Mouse (Mus musculus): ENCODE results near the gene Gpalpp1.

Gpalpp1 gene

DNA sequence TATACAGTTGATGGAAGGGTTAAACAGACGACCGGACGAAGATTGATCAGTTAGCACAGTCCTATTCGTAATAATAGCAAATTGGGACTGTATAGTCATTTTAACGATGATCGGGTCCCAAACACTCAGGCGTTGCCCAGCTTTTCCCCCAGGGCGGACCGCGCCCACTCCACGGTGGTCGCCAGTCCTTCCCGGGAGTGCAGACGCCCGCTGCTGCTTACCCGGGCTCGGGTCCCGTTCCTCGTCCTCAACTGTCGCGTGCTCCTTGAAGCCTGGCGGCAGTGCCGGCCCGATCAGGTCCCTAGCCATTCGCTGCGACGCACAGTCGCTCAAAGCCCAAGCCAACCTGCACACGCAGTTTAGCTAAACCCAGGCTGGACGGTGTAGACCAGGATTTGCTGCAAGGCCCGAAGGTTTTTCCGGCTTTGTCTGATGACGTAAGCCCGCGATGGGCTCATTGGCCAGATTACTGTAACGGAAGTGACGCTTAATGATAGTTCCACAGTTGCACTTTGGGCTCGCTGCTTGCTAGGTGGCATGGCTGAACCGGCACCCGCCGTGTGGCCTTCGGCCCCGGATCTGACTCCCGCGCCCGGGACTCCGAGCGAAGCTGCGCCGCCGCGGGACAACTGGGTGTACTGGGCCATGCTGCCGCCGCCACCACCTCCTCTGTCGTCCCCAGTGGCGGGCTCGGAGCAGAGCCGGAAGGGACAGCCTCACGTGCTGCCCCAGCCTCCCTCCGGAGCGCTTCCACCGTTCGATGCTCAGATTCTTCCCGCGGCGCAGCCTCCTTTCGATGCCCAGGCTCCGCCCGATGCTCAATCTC is at the start of gene Gpalpp1, which contains the start of gene Nufip1:
Gene Gpalpp1 (minus strand): TSS at position 365 of the 826 bp plus-strand sequence.
Gene Nufip1 (plus strand): TSS at position 496 of the 826 bp plus-strand sequence.
- DNase-seq (ENCODE audit: low read depth, low spot score), result peak; percentile 96

DNA sequence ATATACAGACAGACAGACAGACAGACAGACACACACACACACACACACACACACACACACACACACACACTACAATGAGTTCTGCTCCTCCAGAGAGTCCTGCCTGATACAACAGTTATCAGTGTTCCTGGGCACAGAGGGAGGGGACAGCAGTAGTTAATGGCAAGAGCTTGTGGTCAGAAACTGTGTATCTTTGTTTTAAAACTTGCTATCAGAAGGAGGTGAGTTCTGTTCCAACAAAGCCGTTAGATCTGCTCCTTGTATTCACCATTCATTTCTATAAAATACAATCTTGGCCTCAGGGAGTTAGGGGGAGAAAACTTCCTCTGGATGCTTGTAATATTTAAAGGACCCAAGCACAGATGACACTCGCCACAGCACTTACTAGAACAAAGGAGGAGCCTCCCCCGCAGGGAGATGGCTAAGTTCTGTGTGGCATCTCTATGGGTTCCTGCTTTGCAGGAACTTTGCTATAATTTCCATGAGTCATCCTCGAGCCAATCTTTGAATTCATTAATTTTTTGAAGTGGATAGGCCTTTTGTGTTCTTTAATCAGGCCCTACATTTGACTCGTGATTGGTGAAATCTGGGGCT is 47.7 kb upstream of the Gpalpp1 start:
- no peak for DNase-seq (ENCODE audit: low read depth, low spot score)

DNA sequence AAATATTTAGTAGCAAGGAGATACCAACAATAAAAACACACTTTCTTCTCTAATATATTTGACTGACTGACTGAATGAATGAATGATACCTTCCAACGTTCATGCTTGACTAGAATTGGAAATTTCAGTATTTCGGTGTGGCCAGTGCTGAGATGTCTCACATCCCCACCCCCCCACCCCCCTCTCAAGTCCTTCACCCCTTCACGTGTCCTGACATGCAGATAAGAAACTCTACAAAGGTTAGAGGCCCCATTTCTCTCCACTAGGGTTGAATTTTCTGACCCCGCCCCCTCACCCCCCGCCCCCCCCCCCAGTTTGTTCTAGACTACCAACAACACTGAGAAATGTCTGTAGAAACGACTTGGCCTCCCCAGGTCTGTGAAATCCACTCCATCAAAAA is 43.3 kb upstream of the Gpalpp1 start:
- DNase-seq (ENCODE audit: low read depth, low spot score), result no peak

DNA sequence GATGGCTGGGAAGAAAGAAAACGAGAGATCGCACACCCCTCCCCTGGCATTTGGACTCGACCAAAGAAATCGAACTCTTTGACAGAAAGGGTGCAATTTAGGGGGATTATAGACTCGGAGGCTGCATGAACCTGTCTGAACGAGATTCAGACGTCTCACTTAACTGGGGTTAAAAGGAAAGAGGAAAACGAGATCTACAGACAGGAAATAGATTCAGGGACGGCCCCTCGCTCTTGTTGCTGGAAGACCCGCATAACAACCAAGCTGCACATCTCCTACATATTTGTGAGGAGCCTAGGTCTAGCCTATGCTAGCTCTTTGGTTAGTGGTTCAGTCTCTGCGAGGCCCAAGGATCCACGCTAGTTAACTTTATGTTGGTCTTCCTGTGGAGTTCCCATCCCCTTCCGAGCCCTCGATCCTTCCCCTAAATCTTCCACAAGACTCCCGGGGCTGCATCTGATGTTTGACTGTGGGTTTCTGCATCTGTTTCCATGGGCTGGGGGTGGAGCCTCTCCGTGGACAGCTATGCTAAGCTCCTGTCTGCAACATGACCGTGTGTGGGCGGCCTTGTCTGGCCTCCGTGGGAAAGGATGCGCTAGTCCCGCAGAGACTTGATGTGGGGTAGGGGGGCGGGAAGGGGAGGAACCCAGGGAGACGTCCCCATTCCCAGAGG is 42.6 kb upstream of the Gpalpp1 start:
- DNase-seq (ENCODE audit: low read depth, low spot score), result peak; percentile 49

DNA sequence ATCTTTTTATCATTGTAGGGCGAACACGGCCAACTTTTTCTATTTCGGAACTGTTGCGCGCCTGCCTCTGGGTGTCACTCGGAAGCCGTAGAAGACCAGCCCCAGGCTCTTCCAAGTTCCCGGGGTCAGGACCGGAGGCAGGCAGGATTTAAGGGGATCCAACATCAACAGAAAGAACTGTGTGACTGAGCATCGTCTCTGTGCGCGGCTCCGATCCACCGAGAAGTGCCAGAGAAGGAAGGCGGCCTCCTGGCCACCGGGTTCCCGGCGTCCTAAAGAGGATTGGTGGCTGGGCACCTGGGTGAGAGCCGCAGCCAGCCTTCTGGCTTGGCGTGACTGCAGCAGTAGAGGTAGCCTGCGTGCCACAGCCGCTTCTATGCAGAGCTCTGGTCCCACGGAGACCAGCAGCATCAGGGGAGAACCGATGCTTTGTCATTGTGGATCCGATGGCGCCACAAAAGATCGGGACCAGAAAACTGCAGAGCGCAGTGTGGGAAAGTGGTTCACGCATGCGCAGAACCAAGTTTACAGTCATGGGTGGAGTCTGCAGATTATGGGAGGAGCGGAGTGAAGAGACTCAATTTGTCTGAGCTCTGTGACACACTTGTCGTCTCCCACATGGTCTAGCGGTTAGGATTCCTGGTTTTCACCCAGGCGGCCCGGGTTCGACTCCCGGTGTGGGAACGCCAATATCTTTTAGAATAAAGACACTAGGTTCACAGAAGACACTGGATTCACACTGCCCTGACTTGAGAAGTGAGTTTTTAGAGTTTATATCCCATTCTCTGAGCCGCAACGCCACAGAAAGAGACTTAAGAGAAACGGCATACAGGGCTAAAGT is 41.8 kb upstream of the Gpalpp1 start:
- DNase-seq (ENCODE audit: low read depth, low spot score), result peak; percentile 97

DNA sequence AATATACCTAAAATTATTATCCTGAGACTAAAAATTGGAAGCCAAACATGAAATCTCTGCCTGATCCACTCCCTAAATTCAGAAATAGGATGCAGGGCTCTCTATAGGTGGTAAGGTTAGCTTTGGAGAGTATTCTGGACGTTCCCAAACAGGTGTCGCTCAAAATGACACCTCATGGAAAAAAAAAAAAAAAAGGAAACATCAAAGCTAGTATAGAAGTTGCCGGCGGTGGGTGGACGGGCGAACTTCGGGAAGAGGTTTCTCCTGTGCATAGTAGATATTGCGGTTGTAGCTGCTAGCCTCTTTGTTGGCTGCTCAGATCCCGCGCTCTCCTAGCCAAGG is 41.2 kb upstream of the Gpalpp1 start:
- DNase-seq (ENCODE audit: low read depth, low spot score), result no peak

DNA sequence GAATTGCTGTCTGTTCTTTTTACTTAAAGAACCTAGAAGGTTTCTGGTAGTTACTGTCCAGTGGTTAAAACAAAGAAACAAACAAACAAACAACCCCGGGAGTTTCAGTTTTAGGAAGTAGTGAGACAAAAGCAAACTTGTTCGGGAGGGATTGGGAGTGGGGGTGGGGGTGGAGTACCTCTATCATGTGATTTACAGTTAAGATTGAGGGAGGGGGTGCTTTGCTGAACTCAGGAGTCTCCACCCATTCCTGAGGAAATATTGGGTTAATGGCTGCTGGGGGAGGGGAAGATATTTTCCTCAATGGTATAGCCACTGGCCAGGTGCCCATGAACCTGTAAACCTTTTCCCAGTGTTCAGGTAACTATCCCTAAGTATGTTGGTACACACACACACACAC is 40.5 kb upstream of the Gpalpp1 start:
- DNase-seq (ENCODE audit: low read depth, low spot score), result peak; percentile 74

DNA sequence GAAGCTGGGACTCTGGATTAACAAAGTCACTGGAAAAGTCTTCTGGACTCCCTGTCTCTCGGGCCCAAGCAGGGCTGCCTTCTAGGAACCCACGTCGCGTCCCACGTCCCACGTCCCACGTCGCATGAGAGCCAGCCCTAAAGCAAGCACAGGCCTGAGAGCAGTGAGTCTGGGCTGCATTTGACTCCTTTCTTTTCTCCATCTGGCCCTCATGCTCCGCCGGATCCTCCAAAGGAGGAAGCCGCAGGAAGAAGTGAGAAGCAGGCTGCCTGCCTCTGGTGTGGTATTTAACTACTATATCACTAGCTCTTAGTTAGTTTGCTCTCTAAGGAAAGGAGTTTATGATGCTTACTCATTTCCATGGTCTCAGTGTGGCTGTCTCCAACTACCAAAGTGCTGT is 39.9 kb upstream of the Gpalpp1 start:
- no peak for DNase-seq (ENCODE audit: low read depth, low spot score)

DNA sequence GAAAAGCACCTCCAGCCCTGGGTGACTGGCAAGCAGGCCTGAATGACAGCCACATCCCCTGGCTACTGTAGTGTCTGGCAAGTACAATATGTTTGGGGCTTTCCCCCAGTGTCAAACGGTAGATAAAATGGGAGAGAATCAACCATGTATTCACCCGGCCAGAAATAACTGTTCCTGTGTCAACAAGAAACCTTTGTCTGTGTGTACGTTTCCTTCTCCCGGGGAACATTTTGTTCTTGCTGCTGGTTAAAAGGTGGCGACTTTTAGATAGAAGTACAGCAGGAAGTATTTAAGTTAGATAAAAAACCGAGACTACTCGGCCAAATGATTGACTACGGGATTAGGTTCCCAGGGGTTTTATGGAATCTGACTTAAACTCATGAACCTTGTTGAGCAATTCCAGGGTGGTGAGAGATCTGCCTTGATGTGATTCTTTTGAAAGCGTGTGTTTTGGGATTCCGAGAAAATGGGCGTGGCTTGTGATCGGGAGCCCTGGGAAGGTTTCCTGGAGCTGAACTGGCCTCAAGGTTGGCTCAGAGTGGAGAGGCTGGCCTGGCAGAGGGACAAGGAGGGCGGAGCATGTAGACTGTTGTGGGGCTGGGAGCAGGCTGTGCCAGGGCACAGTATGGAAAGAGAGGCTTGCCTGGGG is 39.1 kb upstream of the Gpalpp1 start:
- peak; percentile 85 for DNase-seq (ENCODE audit: low read depth, low spot score)

DNA sequence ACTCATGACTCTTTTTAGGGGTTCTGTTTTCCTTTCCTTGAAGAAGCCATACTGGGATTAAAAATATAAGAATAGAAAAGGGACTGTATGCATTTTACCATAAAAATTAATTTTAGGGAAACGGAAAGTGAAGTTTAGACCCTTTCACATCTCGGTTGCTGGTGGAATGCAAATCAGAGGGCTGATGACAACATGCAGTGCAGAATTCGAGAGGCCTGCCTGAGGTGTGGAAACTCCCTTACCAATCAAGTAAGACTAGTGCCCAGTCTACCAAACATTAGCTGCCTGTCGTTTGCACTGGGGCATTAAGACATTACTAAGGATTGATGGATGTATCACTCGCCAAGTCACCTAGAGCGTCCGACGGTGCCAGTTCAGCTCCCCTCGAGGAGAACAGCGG is 37.7 kb upstream of the Gpalpp1 start:
- DNase-seq (ENCODE audit: low read depth, low spot score), result no peak

DNA sequence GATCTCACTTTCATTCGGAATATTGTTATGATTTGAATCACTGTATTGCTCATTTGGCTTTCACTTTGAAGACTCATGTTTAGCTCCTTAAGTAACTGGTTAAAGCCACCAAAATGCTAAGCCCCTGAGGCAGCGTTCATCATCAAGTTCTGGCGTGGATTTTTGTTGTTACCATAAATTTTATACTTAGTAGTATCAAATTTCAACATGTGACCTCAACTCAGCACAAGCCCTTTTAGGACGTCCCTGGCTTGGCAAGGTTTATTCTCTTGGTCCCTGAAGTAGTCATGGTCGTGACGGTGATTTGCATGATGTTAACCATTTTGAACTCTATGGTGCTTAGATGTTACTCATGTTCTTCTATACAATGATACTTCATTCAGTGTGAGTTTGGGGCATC is 36.5 kb upstream of the Gpalpp1 start:
- no peak for DNase-seq (ENCODE audit: low read depth, low spot score)

DNA sequence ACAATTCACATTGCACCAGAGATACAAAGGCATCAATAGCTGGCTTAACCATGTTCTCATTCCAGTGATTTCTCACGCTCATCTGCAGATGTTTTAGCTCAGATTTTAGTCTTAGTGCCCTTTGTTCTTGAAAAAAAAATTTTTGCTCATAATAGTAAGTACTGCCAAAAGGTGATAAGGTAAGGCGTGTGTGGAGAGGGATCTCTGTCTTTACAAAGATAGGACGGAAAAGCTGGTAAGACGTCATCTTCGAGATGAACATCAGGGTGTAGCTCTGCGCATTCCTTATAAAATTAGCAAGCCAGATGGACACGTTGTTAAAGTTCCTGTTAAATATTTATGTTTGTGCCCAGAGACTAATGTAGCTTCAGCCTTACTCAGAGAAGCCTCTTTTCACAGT is 35.3 kb upstream of the Gpalpp1 start:
- DNase-seq (ENCODE audit: low read depth, low spot score), result no peak

DNA sequence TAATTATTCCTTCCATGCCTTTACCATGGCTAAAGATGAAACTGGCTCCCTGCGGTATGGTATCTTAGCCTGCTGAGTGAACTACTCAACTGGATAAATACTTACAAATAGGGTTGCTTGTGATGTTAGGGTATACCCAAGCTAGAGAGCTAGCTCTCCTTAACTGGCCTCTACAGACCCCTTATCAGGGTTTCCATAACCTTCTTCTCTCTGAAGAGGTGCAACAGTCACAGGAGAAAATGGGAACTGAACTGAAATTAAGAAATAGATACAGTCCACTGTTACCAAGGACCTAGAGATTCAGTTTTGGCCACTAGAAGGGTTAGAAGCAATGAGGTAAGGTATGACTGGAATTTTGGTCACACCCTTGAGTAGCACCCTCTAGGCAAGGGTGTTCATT is 34.7 kb upstream of the Gpalpp1 start:
- DNase-seq (ENCODE audit: low read depth, low spot score), result peak; percentile 45

DNA sequence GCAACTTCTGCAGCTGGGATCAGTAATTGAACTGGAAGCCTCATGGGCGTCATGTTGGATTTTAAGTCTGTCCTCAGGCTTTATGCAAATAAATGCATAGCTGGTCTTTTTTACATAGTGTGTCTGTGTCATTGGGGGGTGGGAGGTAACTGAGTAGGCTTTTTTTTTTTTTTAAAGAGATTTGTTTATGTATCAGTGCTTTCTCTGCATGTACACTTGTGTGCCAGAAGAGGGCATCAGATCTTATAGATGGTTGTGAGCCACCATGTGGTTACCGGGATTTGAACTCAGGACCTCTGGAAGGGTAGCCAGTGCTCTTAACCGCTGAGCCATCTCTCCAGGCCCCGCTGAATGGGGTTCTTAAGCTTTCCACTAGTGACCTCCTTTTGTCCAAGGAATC is 24.4 kb upstream of the Gpalpp1 start:
- DNase-seq (ENCODE audit: low read depth, low spot score), result no peak

DNA sequence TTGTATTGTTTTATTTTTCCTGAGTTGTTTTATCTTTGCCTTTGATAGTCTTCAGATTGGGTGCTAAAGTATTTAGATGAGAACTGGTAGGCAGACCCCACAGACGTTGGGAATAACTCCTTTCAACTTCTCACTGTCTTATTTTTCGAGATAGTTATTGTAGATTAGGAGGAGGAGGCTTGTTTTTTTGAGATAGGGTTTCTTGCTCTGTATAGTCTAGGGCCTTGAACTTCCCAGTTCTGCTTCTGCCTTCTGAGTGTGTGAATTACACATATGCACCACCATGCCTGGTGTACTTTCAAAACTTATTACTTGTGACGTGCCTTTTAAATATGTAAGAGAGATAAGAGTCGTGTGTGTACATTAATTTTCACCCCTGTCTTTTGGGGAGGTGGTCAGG is 17.6 kb upstream of the Gpalpp1 start:
- DNase-seq (ENCODE audit: low read depth, low spot score), result no peak

DNA sequence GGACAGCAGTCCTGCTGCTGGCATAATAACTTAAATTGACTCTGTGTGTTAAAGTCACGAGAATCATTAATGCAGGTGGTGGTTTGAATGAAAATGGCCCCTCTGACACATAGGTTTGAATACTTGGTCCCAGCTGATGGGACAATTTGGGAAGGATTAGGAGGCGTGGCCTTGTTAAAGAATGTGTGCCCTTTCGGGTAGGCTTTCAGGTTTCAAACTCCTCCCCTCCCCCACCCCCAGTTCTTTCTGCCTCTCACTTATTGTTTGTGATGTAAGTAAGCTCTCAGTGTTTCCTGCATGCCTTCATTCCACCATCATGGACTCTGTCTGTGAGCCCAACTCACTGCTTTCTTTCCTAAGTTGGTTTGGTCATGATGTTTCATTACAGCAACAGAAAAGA is 16.8 kb upstream of the Gpalpp1 start:
- peak; percentile 63 for DNase-seq (ENCODE audit: low read depth, low spot score)

DNA sequence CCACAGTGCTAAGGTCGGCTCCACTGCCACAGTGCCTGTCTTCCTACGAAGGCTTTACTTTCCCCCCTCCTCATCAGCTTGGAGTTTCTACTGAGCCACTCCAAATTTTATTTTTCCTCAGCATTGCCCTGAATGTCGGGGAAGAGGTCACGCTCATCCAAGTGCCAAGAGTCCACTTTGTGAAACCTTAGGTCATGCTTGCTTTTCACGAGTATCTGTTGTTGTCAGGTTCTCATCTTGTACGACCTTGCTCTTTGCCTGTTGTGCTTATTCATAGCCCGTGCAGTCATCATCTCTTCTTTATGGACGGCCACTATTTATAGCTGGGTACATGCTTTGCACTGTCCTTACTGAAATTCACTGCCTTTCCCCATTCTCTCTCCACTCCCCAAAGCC is 12.1 kb upstream of the Gpalpp1 start:
- DNase-seq (ENCODE audit: low read depth, low spot score), result no peak

DNA sequence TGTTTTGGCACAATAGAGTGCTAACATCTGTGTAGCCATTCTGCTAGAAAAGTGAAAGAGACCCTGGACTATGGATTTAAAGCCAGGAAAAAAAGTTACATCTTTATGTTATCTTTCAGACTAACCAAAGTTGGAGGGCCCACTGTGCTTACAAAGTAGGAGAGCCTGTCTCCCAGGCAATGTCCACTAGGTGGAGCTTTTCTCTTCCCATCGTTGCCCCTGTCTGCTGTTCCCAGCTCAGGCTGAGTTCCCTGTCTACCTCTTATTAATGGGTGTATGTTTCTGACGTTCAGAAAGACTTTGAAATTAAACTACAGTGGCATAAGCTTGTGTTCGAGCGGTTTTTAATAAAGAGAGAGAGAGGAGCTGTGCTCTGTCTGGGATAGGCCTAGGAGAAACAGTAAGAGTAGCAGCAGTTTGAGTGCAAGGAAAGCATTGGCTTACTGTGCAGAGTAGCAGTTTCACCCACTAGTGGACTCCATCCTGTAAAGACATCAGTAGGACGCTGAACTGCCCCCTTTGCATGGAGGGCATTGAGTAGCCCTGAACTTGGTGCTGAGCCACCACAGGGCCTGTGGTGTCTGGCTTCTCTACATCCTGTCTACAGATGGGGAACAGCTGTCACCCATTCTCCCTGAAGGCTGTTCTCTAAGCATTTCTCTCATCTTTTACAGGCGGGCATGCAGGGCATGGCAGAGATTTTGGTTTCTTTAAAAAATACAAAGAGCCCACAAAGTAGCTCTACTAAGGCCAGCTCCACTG is 11.5 kb upstream of the Gpalpp1 start:
- peak; percentile 58 for DNase-seq (ENCODE audit: low read depth, low spot score)

DNA sequence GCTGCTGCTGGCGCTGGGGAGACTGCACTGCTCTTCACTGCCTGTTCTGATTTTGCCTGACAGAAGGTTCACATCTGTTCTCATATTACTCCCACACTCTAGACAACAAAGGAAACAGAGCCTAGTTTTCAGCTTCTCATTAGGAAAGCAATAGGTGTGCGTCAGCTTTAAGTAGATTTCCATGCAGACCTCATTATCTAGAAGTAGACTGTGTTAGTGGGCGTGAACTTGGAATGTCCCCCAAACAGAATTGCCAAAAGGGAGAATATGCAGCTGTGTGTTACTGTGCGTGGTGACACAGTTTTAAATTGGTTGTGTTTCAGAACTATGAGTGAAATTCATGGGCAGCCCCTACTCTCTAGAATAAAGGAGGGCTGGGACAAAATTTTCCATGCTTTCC is 9.9 kb upstream of the Gpalpp1 start:
- no peak for DNase-seq (ENCODE audit: low read depth, low spot score)

DNA sequence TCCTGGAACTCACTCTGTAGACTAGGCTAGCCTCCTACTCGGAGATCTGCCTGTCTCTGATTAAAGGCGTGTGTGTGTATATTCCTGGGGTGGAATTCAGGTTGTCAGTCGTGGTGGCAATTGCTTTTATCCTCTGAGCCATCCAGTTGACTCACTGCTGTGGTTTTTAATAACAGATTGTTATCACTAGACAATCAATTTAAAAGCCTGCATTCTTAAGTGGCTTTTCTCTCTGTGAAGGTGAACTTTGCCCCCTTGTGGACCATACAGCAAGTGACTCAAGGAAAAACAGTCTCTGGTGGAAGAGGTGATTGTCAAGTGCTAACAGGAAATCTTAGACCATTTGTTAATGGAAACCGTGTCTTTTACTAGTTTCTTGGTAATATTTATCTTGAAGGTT is 8.4 kb upstream of the Gpalpp1 start:
- peak; percentile 40 for DNase-seq (ENCODE audit: low read depth, low spot score)

DNA sequence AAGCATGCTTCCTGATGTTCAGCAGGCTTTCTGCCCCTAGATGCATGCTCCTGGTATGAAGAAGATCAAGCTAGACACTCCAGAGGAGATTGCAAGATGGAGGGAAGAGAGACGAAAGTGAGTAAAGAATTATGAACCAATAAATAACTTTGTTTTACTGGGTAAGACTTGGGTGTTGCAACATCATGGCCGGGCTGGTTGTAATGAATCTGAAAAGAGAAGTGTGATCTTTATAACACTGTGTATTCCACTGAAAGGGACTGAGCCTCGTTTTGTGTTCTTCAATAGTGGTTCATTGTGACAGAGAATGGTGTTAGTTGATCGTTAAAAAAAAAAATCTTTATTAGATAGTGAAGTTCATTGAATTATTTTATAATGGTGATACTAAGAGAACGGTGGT is 5.2 kb upstream of the Gpalpp1 start:
- DNase-seq (ENCODE audit: low read depth, low spot score), result no peak
